Mouse (Mus musculus) ES-Bruce4 (cell line): ENCODE data around the gene Dtx2.

Experiments used
- CTCF ChIP-seq: IDR thresholded peaks from one replicate; pipeline ENCODE4 v1.8.1; 2011; ENCODE audit warnings: low read depth, low read length
- EP300 ChIP-seq: IDR thresholded peaks from 2 replicates; pipeline ENCODE4 v1.6.1; 2011; ENCODE audit warnings: low read depth, low read length; ENCODE audit not compliant: insufficient read depth
- POLR2A ChIP-seq: IDR thresholded peaks from one replicate; pipeline ENCODE4 v1.8.1; 2011; ENCODE audit warnings: low read length; ENCODE audit not compliant: insufficient read depth

DNA sequence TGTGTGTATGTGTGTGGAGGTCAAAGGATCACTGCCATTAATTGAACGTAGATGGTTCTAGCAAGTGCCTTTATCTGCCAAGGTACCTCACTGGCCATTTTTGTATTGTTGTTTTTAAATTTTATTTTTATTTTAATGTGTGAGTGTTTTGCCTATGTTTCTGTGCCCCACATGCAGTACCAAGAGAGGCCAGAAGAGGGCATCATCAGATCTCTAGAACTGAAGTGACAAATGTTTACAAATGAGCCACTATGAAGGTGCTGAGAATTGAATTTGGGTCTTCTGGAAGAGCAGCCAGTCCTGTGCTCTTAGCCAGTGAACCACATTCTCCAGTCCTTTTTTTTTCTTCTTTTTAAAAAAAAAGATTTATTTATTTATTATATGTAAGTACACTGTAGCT, 25.8 kb upstream of the Dtx2 start:
- no peak for TF ChIP-seq CTCF
- no peak for TF ChIP-seq POLR2A
- TF ChIP-seq EP300 = no peak
